In the genomic region with DNA sequence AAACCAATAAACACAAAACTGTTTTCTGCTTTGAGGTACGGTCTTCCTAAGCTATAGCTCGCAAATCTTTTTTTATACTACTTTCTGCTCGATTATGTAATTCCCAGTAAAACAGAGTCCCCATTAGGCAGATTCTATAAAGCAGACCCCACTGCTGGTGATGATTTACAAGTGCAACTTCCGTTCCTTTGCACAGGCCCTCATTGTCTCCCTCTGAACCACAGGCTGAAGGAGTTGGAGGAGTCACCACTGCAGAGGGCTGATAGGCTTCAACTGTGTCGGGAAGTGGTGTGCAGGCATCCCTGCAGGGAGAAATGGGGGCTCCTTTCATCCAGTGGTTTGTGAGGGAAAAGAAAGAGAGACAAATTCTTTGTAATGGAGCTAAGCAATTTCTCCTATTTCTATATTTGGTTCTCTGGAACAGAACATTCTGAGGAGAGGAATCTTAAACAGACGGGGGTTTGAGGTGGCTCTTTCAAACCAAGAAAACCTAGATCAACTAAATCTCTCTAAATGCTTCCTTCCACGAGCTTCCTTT, we compare ENCODE assay signal across 19 mouse cellular contexts. TPM values are rescaled to one million over a fixed set of nuclear protein-coding genes. Genes with fewer than 3 reads are reported as not detected.
DNase-seq lines count a peak whose midpoint lies in the region; ATAC-seq lines count a peak whose summit lies in the region.
"Had no signal": no experiment of that assay in that cellular context is flagged by ENCODE, and none has a peak within 500 bp of the region (broad histone marks: within the 10 kb centered on the region; RNA-seq: fewer than 3 reads in every experiment).

No protein-coding gene starts in this region.

- DNase-seq in frontal cortex, postnatal 25 days (ENCODE audit: low spot score in 2 of 2): no peak
- peak; percentile 18 for DNase-seq in left cerebral cortex, adult 11 months (ENCODE audit: low spot score)
- DNase-seq in left cerebral cortex, adult 8-10 months (ENCODE audit: low spot score in 2 of 2): no peak
- peak; percentile 11 for DNase-seq in thymus, postnatal 4 days
- DNase-seq in thymus, postnatal 0 days (ENCODE audit: low spot score): no peak
- DNase-seq in right cerebral cortex, postnatal 25 days: peak; percentile 29
- no peak for DNase-seq in ovary, postnatal 10 days (ENCODE audit: low spot score)
- DNase-seq: adrenal gland, postnatal 25 days; cerebellum, adult 9-10 months; gastrocnemius, postnatal 25 days; liver, embryonic 13.5 days had no signal

- peak; percentile 42 for ATAC-seq in frontal cortex, adult (ENCODE audit: low TSS enrichment)
- ATAC-seq: hindbrain, embryonic 16.5 days; midbrain, embryonic 15.5 days had no signal

RNA-seq across cellular contexts. Expression of a gene that starts 2.6 kb away (rescaled TPM):
- total RNA-seq in left cerebral cortex, adult 8-10 months (2022): 10 to 100 TPM; 33.7 to 38.0 (median 36.1) TPM
- polyA plus RNA-seq in thymus, postnatal 0 days (2015; fragmentation: Nextera tagmentation; extraction: Ambion mirVana): 13.3 and 14.5 TPM in 2 replicates

RNA-seq across cellular contexts. Expression of a gene that starts 6.9 kb away (rescaled TPM):
- 1 to 10 TPM; 2.4 to 3.1 (median 2.8) TPM for total RNA-seq in left cerebral cortex, adult 8-10 months (2022)
- polyA plus RNA-seq in thymus, postnatal 0 days (2015; fragmentation: Nextera tagmentation; extraction: Ambion mirVana): not detected in 2 replicates
- polyA plus RNA-seq: forebrain, embryonic 11.5 days; heart, embryonic 12.5 days; hindbrain, embryonic 16.5 days; kidney, embryonic 14.5 days; limb, embryonic 12.5 days; liver, embryonic 13.5 days; lung, embryonic 15.5 days; midbrain, embryonic 15.5 days had no signal

Comparison
In these comparisons a context has a peak if more than half of its experiments do, and no peak if none do; other contexts are left out.
1. DNase-seq: peak in left cerebral cortex, adult 11 months (single experiment), thymus, postnatal 4 days (single experiment) and right cerebral cortex, postnatal 25 days (single experiment); none in frontal cortex, postnatal 25 days (0 of 2), left cerebral cortex, adult 8-10 months (0 of 2), thymus, postnatal 0 days (single experiment) and ovary, postnatal 10 days (single experiment).